Mouse (Mus musculus) kidney, adult 2 months (tissue): ENCODE data around the gene Tcp10a.
"Not testable (repeated sequence)": the region's sequence is repeated elsewhere in the genome, so short reads cannot be mapped to it uniquely, and the experiment has no call there.

ENCODE experiments used
- CTCF ChIP-seq: fragments of 200-500 bp; conservative IDR thresholded peaks from 2 replicates; pipeline ENCODE4 v1.5.1; 2011; ENCODE audit warnings: low read depth, mild to moderate bottlenecking, control low read depth, low read length, moderate library complexity, mixed read lengths; ENCODE audit not compliant: insufficient read depth, insufficient read length
- POLR2A ChIP-seq: fragments of 200-500 bp; IDR thresholded peaks from one replicate; pipeline ENCODE4 v1.6.1; 2011; ENCODE audit warnings: low read depth, low read length, control low read depth

DNA sequence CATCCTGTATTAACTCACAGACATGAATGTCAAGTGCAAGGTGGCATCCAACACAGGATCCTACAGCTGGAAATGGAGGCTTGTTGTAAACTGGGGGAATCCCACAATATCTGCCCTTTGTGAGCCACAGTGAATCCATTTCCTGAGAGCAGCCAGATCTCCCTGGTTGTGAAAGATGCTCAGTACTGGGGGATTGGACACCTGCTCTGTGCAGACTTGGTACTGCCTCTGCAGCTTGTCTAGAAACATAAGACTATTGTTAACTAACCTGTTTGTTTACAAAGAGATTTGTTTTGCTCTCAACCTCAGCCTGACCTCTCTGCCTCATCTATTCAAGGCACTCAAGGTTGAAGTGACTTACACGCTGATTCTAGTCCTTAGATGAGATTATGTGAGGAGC lies 41.8 kb downstream of the Tcp10a start:
- TF ChIP-seq CTCF, POLR2A: not testable (repeated sequence)
